Mouse (Mus musculus): ENCODE results near the gene Olfr524. TPM values are rescaled to one million over a fixed set of nuclear protein-coding genes. Genes with fewer than 3 reads are reported as not detected.

Gene Olfr524
- polyA plus RNA-seq, 1 experiment from 2014 or later = not detected

Other genes with a start within 250 kb of the Olfr524 start
- gene 6430531B16Rik, start 227.2 kb downstream of the Olfr524 start, polyA plus RNA-seq (2015; fragmentation: Nextera tagmentation; extraction: Ambion mirVana) = not detected in 2 replicates
- 0.27 and 0.46 TPM in 2 replicates for gene Adam8, start 213.4 kb downstream of the Olfr524 start, polyA plus RNA-seq (2015; fragmentation: Nextera tagmentation; extraction: Ambion mirVana)
- gene Zfp511, start 169.6 kb downstream of the Olfr524 start, polyA plus RNA-seq (2015; fragmentation: Nextera tagmentation; extraction: Ambion mirVana) = 22.9 and 23.6 TPM in 2 replicates
- 28.8 and 31.3 TPM in 2 replicates for gene Tubgcp2, start 169.3 kb downstream of the Olfr524 start, polyA plus RNA-seq (2015; fragmentation: Nextera tagmentation; extraction: Ambion mirVana)
- gene Msx3, start 156.9 kb downstream of the Olfr524 start, polyA plus RNA-seq (2015; fragmentation: Nextera tagmentation; extraction: Ambion mirVana) = not detected in 2 replicates
- 0.12 and 0.33 TPM in 2 replicates for gene Caly, start 123.4 kb downstream of the Olfr524 start, polyA plus RNA-seq (2015; fragmentation: Nextera tagmentation; extraction: Ambion mirVana)
- not detected in 2 replicates for gene Prap1, start 112.6 kb downstream of the Olfr524 start, polyA plus RNA-seq (2015; fragmentation: Nextera tagmentation; extraction: Ambion mirVana)
- 6.8 and 7.6 TPM in 2 replicates for gene Fuom, start 103.5 kb downstream of the Olfr524 start, polyA plus RNA-seq (2015; fragmentation: Nextera tagmentation; extraction: Ambion mirVana)
- gene Paox, start 90.2 kb downstream of the Olfr524 start, polyA plus RNA-seq (2015; fragmentation: Nextera tagmentation; extraction: Ambion mirVana) = 10.5 and 10.9 TPM in 2 replicates
- gene Echs1, start 89.5 kb downstream of the Olfr524 start, polyA plus RNA-seq (2015; fragmentation: Nextera tagmentation; extraction: Ambion mirVana) = 80.0 and 93.8 TPM in 2 replicates
- 20.3 and 21.1 TPM in 2 replicates for gene Mtg1, start 68.4 kb downstream of the Olfr524 start, polyA plus RNA-seq (2015; fragmentation: Nextera tagmentation; extraction: Ambion mirVana)
- 0.02 TPM in 1 of 2 replicates, not detected in the other for gene Sprn, start 51.1 kb downstream of the Olfr524 start, polyA plus RNA-seq (2015; fragmentation: Nextera tagmentation; extraction: Ambion mirVana)
- gene Olfr522, start 41.2 kb downstream of the Olfr524 start, polyA plus RNA-seq (2015; fragmentation: Nextera tagmentation; extraction: Ambion mirVana) = not detected in 2 replicates
- not detected in 2 replicates for gene Olfr523, start 32.7 kb downstream of the Olfr524 start, polyA plus RNA-seq (2015; fragmentation: Nextera tagmentation; extraction: Ambion mirVana)
- 0.03 and 0.07 TPM in 2 replicates for gene Cd163l1, start 12.3 kb upstream of the Olfr524 start, polyA plus RNA-seq (2015; fragmentation: Nextera tagmentation; extraction: Ambion mirVana)
- gene 5830411N06Rik, start 41.3 kb upstream of the Olfr524 start, polyA plus RNA-seq (2015; fragmentation: Nextera tagmentation; extraction: Ambion mirVana) = not detected in 2 replicates
- not detected in 2 replicates for gene Olfr525, start 114.9 kb upstream of the Olfr524 start, polyA plus RNA-seq (2015; fragmentation: Nextera tagmentation; extraction: Ambion mirVana)
- gene Olfr527, start 128.1 kb upstream of the Olfr524 start, polyA plus RNA-seq (2015; fragmentation: Nextera tagmentation; extraction: Ambion mirVana) = not detected in 2 replicates
- gene Olfr60, start 155.7 kb upstream of the Olfr524 start, polyA plus RNA-seq (2015; fragmentation: Nextera tagmentation; extraction: Ambion mirVana) = not detected in 2 replicates
- not detected in 2 replicates for gene Olfr530, start 170.4 kb upstream of the Olfr524 start, polyA plus RNA-seq (2015; fragmentation: Nextera tagmentation; extraction: Ambion mirVana)
- not detected in 2 replicates for gene Olfr531, start 197.0 kb upstream of the Olfr524 start, polyA plus RNA-seq (2015; fragmentation: Nextera tagmentation; extraction: Ambion mirVana)
- not detected in 2 replicates for gene Olfr532, start 215.7 kb upstream of the Olfr524 start, polyA plus RNA-seq (2015; fragmentation: Nextera tagmentation; extraction: Ambion mirVana)